Mouse (Mus musculus) frontal cortex, postnatal 36 days (tissue): ENCODE data around the gene Dgat2.

Experiments
- DNase-seq, 2 experiments: peaks; one replicate each; pipeline ENCODE4 v3.0.0; 2022; ENCODE audit warnings: low spot score in 2 of 2

The Dgat2 gene

DNA sequence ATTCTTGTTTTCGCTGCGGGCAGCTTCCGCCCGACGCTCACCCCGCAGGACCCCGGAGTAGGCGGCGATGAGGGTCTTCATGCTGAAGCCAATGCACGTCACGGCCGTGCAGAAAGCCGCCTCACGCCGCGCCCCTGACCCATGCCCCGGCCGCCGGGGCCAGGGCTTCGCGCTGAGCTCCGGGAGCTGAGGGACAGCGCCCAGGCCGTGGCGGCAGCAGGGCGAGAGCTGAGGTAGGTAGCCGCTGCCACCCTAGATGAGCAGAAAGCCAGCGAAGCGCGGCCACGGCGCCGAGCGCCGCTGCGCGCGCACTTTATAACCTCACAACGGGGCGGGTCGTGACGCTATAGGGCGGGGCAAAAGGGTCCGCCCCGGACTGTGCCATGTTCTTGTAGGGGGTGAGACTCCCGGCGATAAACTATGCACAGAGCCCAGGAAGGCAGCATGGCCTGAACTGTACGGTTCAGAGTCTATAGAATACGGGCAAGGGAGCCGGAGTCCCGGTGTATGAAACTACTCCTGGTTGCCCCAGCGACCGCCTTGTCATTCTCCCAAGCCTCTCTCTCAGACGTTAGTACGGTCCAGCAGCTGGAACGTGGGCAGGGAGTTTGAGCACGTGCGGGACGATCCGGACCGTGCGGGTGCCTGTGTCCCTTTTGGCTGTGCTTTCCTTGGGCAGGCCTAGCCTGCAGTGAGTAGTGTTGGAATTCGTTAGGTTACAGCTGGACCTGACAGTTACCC lies at the start of gene Dgat2:
Gene Dgat2, minus strand, starts transcription at position 288 of the 741 bp plus-strand sequence.
- DNase-seq, result peak; percentile 92 to 93

DNA sequence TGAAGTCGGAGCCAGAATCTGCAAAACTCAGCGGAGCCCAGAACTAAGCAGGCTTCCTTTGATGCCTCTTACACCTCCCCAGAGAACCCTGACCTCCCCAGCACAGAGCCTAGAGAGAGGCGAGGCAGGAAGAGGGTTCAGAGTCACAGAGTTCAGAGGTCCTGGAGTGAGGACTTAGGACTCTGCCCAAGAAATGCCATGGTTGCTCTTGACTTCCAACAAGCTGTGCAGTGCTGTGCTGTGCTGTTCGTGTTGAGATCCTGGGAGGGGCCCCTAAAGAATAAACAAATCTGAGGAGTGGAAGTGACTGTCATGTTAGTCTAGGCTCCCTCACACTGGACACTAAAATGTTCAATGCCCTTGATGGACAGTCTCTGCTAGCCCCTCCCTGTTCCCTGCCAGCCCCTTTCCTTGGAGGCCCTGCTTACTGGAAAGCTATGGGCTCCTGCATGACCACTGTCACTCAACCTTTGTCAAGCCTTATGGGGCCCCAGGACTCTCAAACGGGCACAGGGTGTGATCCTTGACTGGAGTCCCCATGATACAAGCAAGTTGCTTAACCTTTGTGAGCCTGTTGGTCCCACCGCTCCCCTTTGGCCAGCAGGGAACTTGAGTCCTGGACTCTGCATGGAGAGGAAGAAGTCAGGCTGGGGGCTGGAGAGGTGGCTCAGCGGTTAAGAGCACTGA lies 47.7 kb upstream of the Dgat2 start:
- DNase-seq, result no peak

DNA sequence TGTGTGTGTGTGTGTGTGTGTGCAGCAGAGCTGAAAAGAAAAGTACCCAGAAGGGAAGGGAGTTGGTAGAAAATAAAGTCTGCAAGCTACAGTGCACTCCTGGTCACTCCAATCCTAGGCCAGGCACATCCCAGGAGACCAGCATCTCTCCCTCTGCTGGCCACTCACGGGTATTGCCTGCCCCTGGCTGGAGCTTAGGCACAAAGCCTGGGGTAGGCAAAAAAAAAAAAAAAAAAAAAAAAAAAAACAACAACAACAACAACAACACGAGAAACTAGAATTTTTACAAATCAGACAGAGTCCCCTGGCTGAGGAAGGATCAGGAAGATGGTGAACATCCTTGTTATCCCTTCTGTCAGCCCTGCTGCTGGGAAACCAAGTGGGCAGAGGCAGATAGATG lies 46.9 kb upstream of the Dgat2 start:
- peak in 1 of 2 experiments; percentile 16 for DNase-seq

DNA sequence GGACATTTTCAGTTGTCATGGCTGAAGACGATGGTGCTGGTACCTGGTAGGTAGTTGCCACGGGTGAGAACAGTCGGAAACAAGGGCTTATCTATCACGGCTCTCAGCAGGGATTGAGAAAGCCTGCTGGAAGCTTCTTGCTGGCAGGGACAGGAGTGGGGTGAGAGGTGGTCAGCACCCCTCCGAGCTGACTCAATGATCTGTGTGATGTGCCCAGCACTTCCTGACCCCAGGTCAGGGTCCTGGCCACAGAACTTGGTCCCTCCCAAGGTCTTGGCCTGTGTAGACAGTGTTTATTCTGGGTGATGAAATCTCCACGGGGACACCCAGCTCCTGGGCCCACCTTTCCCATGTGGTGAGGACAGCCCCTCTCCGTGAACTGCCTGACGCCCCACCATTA lies 46.3 kb upstream of the Dgat2 start:
- DNase-seq, result no peak

DNA sequence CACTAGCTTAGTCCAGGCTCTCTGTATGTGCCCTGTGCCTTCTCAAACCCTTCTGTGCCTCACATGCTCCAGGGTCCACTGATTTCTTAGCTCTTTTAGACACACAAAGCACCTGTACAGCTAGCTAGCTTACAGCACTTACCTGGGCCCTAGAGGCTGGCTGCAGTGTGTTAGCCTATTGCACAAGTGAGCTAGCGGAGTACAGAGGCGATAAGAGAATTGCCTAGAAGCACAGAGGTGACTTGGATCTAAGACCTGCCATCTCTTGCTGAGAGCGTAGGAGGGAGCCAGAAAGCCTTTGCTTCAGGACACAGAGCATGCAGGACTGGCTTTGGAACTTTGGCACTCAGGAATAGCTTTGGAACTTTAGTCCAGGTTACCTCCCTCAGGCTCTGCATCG lies 44.7 kb upstream of the Dgat2 start:
- DNase-seq, result no peak

DNA sequence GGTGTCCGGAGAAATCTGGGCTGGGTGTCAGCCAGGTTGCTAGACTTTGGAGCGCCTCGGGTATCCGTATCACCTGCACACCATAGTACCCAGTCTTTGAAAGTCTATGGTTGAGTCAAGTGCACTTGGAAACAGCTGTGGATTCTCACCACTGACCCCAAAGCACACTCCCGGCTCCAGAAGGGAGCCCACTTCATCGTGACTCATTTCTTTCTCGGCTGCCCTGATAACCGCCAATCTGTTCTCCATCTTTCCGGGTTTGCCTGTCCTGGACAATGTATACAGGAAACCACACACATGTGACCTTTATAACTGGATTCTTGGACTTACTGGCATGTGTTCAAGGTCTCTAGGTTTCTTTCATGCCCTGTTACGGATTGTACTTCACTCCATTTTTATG lies 44.1 kb upstream of the Dgat2 start:
- no peak for DNase-seq

DNA sequence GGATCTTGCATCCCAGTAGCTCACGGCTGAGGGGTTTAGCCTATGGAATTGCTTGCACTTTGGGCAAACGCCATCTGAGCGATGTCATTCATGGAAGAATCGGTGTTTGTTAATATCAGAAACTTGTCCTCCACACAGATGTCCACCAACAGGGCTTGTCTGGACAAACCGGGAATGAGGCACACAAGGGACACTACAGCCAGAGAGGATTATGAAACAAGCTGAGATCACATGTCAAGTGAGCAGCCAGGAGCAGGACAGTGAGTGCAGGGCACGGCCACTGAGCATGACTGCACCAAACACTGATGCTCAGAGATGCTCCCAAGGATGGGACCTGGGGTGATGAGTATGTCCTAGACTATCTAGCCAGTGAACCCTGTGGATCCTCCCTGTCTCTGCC lies 42.9 kb upstream of the Dgat2 start:
- no peak for DNase-seq

DNA sequence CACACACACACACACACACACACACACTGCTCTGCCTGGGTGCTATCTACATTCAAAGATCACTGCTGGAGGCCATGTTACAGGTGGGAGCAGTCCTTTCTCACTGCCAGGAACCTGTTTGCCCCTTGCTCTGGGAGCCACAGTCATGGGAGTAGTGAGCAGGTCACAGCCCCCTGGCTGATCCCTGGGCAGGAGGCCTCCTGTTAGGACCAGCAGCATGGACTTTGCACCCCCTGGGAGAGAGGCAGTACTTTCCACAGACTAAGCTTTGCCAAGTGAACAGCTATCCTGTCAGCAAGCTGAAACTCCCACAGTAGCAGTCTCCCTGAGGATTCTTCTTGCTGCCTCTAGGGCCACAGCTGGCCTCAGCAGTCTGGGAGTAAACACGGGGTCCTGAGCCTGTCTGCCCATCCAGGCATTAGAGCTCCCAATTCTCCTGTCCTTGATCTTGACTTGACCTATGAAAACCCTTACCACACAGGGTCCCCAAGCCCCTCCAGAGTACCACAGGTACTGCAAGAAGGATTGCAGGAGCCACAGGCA lies 42.2 kb upstream of the Dgat2 start:
- DNase-seq, result no peak

DNA sequence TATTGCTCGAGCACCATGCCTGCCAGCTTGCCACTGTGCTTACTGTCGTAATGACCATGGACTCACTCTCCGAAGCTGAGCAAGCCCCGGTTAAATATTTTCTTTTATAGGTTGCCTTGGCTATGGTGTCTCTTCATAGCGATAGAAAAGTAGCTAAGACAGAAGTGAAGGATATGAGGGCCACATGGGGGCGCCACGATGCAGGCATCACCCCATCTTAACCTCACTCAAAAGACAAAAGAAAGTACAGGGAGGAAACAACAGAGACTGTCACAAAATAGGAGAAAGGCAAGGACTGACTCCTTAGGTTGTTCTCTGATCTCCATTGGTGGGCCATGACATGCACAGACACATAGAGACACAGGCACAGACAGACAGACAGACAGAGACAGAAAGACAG lies 41.7 kb upstream of the Dgat2 start:
- no peak for DNase-seq

DNA sequence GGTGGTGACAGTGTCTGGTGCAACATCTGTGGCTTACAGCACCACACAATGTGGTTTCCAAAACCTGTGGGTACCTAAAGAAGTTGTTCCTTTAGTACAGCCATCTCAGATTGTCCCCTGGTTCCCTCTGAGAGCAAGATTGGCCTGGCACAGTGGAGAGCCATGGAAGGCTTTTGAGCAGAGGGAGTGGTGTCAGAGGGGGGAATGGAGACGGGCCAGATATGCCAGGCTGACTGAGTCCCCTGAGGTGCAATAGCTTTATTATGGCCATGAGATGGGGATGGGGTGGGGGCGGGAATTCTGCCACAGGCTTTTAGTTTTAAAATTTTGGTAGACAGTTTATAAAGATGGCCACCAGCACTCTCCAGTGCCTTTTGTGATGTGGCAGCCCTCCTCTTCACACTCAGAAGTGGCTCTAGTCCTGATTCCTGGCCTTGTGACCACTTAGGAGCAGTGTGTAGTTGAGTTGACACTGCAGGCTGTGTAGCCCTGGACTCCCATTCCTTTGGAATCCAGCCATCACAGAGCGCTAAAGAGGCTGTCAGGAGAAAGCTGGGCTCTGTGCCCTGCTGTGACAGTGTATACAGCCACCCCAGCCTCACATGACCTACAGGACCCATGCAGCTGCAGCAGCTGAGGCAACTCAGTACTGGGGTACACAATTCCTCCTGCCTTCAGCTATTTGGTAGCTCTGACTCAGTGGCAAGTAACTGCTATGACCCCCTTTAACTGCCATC lies 35.0 kb upstream of the Dgat2 start:
- peak in 1 of 2 experiments; percentile 41 for DNase-seq

DNA sequence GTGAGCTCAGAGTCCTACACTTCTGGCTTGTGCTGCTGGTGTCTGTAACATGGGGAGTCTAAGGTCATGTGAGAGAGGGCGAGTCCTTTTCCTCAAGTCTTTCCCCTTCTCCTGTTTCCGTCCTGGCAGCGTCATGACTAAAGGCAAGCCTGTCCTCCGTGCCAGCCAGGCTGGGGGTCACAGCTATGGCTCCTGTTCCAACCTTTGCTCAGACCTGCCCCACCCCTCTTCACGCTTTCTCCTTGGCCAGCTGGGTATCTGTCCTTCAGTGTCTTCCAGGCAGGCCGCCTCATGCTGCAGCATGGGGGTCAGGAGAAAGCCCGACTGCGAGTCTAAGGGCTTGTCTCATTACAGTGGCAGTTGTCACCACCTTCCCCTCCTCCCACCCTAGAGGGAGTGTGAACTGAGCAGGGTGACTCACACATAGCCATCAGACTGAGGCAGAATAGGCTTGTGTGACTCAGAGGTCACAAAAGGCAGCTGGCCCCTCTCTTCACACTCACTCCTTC lies 32.9 kb upstream of the Dgat2 start:
- no peak for DNase-seq

DNA sequence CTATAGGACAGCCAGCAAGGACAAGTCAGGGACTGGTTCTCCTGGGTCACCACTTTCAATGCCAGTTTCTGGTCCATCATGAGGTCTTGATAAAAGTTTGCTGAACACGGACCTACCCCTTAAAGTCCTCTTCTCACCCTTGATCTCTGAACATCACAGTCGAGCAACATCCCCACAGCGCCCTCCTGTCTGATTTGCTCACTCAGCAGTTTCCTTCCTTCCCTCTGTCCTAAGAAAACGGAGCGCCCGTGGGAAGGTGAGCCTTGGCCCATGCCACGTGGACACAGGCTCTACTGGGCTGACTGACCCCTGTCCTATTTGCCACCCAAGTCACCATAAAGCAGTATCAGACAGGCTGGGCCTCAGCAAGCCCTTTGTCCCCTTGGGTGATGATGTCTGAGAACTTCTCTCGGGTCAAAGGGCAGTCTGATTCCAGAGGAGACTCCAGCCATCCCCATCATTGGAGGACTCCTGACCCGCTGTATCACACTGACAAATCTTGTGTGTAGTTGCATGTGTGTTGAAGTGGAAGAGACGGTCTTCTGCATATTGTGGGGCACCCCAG lies 32.2 kb upstream of the Dgat2 start:
- DNase-seq, result no peak

DNA sequence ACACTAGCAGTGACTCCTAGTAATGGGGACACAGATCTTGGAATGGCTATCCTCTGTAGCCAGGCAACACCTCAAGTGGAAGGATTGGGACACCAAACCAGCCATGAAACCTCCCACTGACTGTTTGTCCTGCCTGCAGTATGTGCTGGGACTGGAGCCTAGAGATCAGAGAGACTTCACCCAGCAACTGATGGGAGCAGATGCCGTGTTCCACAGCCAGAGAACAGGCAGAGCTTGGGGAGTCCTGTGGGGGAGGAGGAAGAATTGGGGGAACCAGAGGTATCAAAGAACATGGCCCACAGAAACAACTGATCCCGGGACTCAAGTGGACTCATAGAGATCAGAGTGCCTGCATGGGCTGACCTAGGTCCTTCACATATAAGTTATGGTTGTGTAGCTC lies 31.2 kb upstream of the Dgat2 start:
- no peak for DNase-seq

DNA sequence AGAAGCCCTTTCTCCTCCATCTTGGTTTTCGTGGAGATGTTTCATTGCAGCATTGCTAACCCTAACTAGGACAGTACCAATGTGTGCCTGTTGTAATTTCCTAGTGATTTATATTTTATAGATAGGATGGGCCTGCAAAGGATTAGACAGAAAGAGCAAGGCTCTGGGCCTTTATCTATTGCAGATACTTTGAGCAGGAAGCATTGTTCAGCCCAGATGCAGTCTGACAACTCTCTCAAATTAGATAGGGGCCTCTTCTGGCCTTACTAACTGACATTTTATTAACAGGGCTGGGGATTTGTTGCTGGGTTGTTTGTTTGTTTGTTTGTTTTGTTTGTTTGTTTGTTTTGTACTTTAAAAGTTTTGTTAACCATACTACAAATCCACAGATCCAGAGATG lies 30.5 kb upstream of the Dgat2 start:
- no peak for DNase-seq

DNA sequence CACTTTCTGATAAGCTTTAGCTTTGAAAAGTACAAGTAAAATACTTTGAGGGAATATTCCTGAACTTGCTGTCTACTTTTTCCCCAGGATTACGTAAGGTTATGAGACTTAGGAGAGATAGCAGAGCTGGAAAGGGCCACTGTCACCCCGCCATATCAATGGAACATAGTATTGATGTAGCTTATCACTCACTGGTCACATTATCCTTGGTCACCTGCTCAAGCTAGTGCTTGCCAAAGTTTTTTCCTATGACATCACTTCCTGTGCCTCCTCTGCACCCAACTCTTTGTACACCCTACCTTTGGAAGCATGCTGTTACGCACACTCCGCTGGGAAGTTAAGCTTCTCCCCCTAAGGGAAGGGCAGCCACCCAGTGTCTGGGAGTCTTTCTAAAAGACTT lies 26.2 kb upstream of the Dgat2 start:
- no peak for DNase-seq

DNA sequence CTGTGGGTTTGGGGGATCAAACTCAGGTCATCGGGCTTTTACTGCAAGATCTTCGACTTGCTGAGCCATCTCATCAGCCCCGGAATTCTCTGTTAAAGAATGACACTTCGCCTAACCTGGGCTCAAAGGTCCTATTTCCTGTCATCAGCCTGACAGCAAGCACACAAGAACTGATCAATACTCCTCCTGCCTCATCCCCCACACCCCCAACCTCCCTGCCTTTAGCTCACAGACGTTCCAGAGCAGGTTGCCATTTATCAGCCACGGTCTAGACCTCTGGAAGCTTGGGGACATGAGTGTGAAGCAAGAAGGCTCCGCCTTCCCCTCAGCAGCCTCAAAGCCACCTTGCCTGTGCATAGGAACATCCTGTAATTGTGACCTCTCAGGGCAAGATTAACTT lies 23.8 kb upstream of the Dgat2 start:
- no peak for DNase-seq

DNA sequence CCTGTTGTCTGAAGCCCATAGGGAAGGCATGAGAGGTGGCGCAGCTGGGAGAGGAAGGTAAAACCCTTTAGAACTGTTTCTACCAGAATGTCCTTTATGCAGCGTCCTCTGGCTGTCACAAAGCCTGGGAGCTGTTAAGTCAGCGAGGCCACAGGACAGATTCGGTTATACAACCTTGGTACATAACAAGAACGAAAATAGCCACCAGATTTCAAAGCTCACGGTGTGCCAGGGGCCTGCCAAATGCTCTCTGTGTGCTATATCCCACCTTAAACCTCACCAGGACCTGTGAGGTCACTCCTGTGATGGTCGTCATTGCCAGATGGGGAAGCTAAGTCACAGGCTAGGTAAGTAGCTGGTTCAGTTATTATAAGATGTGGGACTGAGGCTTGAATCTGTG lies 19.6 kb upstream of the Dgat2 start:
- no peak for DNase-seq

DNA sequence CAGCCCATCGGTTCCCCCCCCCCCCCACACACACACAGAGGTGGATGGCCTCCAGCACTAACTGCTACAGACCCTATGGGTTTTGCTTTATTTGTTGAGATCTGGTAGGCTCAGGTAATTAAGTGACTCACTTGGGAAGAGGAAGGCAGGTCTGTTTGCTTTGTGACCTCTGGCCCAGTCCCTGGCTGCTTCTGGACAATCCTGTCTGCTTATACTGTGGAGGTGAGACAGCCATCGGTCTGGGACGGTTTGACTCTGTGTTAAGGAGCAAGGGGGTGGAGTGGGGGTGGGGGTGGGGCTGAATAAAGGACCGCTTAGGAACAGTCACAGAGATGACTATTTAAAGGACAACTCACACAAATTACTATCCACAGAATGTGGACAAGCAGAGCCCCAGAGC lies 17.8 kb upstream of the Dgat2 start:
- no peak for DNase-seq

DNA sequence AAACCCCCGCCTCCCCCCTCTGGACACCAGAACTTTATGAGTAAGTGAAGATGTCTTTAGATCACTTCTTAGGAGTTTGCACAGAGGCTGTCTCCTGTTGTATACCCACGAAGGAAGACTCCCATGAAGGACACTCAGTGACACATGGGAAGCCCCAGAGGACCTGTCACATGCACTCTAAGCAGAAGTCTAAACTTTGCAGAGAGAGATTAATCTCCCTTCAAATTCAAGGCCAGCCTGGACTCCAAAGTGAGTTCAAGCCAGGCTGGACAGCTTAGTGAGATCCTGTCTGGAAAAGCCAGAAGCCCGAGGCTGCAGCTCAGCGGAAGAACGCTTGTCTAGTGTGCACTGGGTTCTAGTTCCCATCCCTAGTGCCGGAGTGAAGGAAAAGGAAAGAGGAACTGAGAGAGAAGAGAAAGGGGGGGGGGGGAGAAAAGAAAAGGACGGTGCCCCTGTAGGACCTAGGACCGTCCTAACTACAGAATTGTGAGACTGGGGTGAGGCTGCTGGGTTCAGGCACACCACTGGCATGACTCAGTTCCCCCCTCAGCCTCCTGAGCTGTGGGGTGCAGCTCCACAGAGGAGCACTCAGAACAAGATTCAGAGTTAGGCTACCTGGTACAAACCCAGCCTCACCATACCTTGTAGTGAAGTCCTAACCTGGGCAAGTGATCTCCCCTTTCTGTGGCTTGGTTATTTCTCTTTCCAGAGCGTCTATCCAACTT lies 17.1 kb upstream of the Dgat2 start:
- no peak for DNase-seq

DNA sequence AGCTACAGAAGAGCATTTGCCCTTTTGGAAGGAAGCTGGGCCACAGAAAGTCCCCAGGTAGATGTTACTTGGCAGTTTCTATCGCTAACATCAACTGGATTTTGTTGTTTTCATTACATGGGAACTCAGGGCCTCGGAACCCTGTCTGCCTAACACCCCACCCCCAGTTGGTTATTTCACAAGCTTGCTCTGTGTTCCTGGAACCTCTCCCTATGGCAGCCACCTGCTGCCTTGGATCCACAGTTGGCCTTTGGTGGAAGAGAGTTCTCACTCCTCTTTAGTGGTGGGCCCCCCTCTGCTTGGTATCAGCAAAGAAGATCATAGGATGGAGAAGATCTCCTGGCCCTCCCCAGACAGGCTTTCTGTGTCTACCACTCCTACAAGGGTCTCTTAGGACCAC lies 16.3 kb upstream of the Dgat2 start:
- no peak for DNase-seq

DNA sequence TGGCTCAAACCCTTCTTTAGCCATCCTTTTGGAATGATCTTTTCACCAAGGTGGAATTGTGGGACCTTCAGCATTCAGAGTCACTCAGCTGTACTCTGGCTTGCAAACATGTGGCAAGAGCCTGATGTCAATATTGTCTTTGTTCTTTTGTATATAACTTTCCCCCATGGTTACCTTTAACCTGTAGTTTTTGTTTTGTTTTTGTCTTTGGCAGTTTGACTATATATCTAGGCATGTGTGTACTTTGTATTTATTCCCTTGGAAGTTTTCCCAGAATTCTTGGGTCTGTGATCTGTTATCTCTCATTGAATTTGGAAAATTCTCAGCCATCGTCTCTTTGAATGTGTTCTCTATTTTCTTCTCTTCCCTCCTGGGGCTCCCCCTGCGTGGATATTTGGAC lies 12.0 kb upstream of the Dgat2 start:
- DNase-seq, result no peak
